Mouse (Mus musculus) heart, embryonic 14.5 days (tissue): ENCODE results near the gene Hsd11b2. TPM values are rescaled to one million over a fixed set of nuclear protein-coding genes. Genes with fewer than 3 reads are reported as not detected.

Source experiments
- ATAC-seq: fragments of 200-750 bp; cut with Nextera tagmentation; 2 replicates; pipeline ENCODE4 v1.8.0; 2017; ENCODE audit warnings: low read depth, moderate TSS enrichment; ENCODE audit not compliant: insufficient number of reproducible peaks, insufficient read depth, low FRiP score
- H3K27ac ChIP-seq, 2 experiments: fragments of 200-500 bp in 1 of 2; fragments of 300-500 bp in 1 of 2; sonication (generic) in 1 of 2; replicated peaks in 1 of 2; 2 replicates each; pipeline ENCODE4 v1.5.1; 2012 to 2014; ENCODE audit warnings: low read depth in 2 of 2, low read length in 2 of 2, control low read depth in 1 of 2, mild to moderate bottlenecking in 1 of 2, mixed read lengths in 1 of 2; ENCODE audit not compliant: control insufficient read depth in 1 of 2, insufficient read depth in 1 of 2
- H3K27me3 ChIP-seq: fragments of 300-500 bp; sonication (generic); 2 replicates; pipeline ENCODE4 v1.6.1; 2014; ENCODE audit warnings: mild to moderate bottlenecking, low read length, control low read depth; ENCODE audit not compliant: control insufficient read depth, insufficient read depth
- H3K36me3 ChIP-seq: fragments of 300-500 bp; sonication (generic); 2 replicates; pipeline ENCODE4 v1.6.1; 2014; ENCODE audit warnings: mild to moderate bottlenecking, control low read depth, low read length, mixed read lengths; ENCODE audit not compliant: control insufficient read depth, insufficient read depth
- H3K4me1 ChIP-seq, 2 experiments: fragments of 200-500 bp in 1 of 2; fragments of 300-500 bp in 1 of 2; sonication (generic) in 1 of 2; 2 replicates each; pipeline ENCODE4 v1.6.1; 2012 to 2014; ENCODE audit warnings: low read length in 2 of 2, control low read depth in 1 of 2, mixed read lengths in 1 of 2; ENCODE audit not compliant: control insufficient read depth in 2 of 2, insufficient read depth in 2 of 2
- H3K4me2 ChIP-seq: fragments of 300-500 bp; sonication (generic); 2 replicates; pipeline ENCODE4 v1.6.1; 2014; ENCODE audit warnings: mild to moderate bottlenecking, low read length
- H3K4me3 ChIP-seq, 2 experiments: fragments of 200-500 bp in 1 of 2; fragments of 300-500 bp in 1 of 2; sonication (generic) in 1 of 2; 2 replicates each; pipeline ENCODE4 v1.5.1; 2012 to 2014; ENCODE audit warnings: low read length in 2 of 2, mild to moderate bottlenecking in 2 of 2, control low read depth in 1 of 2, low read depth in 1 of 2, moderate library complexity in 1 of 2; ENCODE audit not compliant: control insufficient read depth in 1 of 2, insufficient read depth in 1 of 2
- H3K9ac ChIP-seq: fragments of 300-500 bp; sonication (generic); 2 replicates; pipeline ENCODE4 v1.6.1; 2014; ENCODE audit warnings: mild to moderate bottlenecking, low read length
- H3K9me3 ChIP-seq: fragments of 300-500 bp; sonication (generic); 2 replicates; pipeline ENCODE4 v1.6.1; 2016; ENCODE audit warnings: low read length, control low read depth; ENCODE audit not compliant: control insufficient read depth
- WGBS: fragments of 180-500 bp; shearing (Covaris S2); extraction: QIAGEN DNeasy Blood & Tissue Kit; methylation state at CpG from one replicate; pipeline ENCODE4 v1.1.7; 2014; 5-methylcytosine and 5-hydroxymethylcytosine counted together
- polyA plus RNA-seq: library from polyadenylated mRNA; unstranded; fragments of >200 nt; fragmentation: Nextera tagmentation; extraction: Ambion mirVana; gene quantifications from 2 replicates; pipeline ENCODE4 v1.2.1, GENCODE M21; 2014

Hsd11b2 gene
- polyA plus RNA-seq, 1 experiment from 2014 or later = 0.59 TPM

DNA sequence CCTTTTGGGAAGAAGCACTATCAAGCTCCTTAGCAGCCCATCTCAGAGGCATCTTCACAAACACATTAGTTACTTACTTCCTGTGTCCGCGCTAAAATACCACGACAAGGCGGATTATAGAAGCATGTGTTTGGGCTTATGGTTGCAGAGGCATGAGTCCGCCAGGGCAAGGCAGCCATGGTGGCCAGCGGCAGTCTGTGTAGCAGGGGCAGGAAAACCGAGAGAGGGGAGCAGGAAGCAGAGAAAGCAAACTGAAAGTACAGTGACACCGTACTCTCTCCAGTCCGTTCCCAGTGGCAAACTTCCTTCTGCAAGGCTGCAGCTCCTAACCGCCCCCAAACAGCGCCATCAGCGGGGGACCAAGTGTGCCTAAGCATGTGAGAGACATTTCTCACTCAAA, 18.8 kb upstream of the Hsd11b2 start:
- peak overlapping the region; percentile 29; the same call in 1 of the 2 replicates for H3K4me2 ChIP-seq
- WGBS = 56% methylated on average over 12 of the region's 12 CpGs
- no peaks in the 10 kb centered on the region for H3K9me3 ChIP-seq
- H3K27ac ChIP-seq = no peak overlapping the region
- no peaks in the 10 kb centered on the region for H3K36me3 ChIP-seq
- peak overlapping the region in 1 of 2 experiments; percentile 14; a peak in 2 of 4 replicates for H3K4me3 ChIP-seq
- H3K4me1 ChIP-seq = peaks cover 4 to 13% of the 10 kb centered on the region in 2 experiments
- no peaks in the 10 kb centered on the region for H3K27me3 ChIP-seq
- no peak for ATAC-seq
- H3K9ac ChIP-seq = peak overlapping the region; percentile 8; the same call in 1 of the 2 replicates

DNA sequence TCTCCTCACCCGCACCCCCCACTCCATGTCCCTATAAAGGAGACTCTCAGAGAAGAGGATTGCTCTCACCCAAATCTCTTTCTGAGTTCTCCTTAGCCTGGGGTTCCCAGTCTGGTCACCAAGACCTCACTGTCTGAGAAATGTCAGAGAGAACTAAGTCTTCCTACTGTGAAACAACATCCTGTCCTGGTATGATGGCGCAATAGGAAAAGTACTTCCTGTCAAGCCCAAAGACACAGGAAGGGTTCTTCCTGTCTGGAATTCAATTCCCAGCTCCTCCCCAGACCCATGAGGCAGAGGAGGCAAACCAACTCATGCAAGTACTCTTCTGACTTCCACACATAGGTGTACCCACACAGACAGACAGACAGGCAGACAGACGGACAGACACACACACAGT, 13.9 kb upstream of the Hsd11b2 start:
- ATAC-seq = 0 out of 2 replicates have a peak, but pooled peaks have one; percentile 13
- peak overlapping the region; percentile 62 to 76 for H3K27ac ChIP-seq
- H3K4me2 ChIP-seq = no peak overlapping the region
- no peaks in the 10 kb centered on the region for H3K27me3 ChIP-seq
- H3K9ac ChIP-seq = no peak overlapping the region
- peaks cover 0 to 3% of the 10 kb centered on the region in 2 experiments; a peak in 2 of 4 replicates for H3K4me1 ChIP-seq
- no peaks in the 10 kb centered on the region for H3K9me3 ChIP-seq
- no peaks in the 10 kb centered on the region for H3K36me3 ChIP-seq
- 86% methylated on average over 3 of the region's 3 CpGs for WGBS
- no peak overlapping the region for H3K4me3 ChIP-seq

GRCm38 (mm10) chr8:105506977-105507376, 11.6 kb upstream of the Hsd11b2 start:
- WGBS = 65% methylated on average over 6 of the region's 6 CpGs
- Histone ChIP-seq H3K4me1 (peaks cover 0 to 3% of the 10 kb centered on the region in 2 experiments; a peak in 2 of 4 replicates), H3K27me3 (no peaks in the 10 kb centered on the region), H3K4me3 (no peak overlapping the region), H3K27ac (no peak overlapping the region), H3K4me2 (no peak overlapping the region), H3K9ac (peak overlapping the region; percentile 8; the same call in 1 of the 2 replicates), H3K9me3 (no peaks in the 10 kb centered on the region), H3K36me3 (no peaks in the 10 kb centered on the region)
- no peak for ATAC-seq

GRCm38 (mm10) chr8:105508758-105509157, 9.8 kb upstream of the Hsd11b2 start:
- Histone ChIP-seq H3K27ac (no peak overlapping the region), H3K9ac (no peak overlapping the region), H3K36me3 (no peaks in the 10 kb centered on the region), H3K4me1 (peaks cover 0 to 3% of the 10 kb centered on the region in 2 experiments; a peak in 2 of 4 replicates), H3K4me3 (no peak overlapping the region), H3K4me2 (no peak overlapping the region), H3K27me3 (no peaks in the 10 kb centered on the region), H3K9me3 (no peaks in the 10 kb centered on the region)
- WGBS = 83% methylated on average over 1 of the region's 2 CpGs
- ATAC-seq = no peak

- no peak overlapping the region for H3K4me3 ChIP-seq
- H3K9me3 ChIP-seq = no peaks in the 10 kb centered on the region
- no peak overlapping the region for H3K9ac ChIP-seq
- no peaks in the 10 kb centered on the region for H3K36me3 ChIP-seq
- no peaks in the 10 kb centered on the region for H3K27me3 ChIP-seq
- peaks cover 0 to 6% of the 10 kb centered on the region in 2 experiments; a peak in 2 of 4 replicates for H3K4me1 ChIP-seq
- no peak for ATAC-seq
- no peak overlapping the region for H3K27ac ChIP-seq
- 49% methylated on average over 12 of the region's 12 CpGs for WGBS
- H3K4me2 ChIP-seq = no peak overlapping the region
These were observed 8.4 kb upstream of the Hsd11b2 start for GRCm38 (mm10) chr8:105509997-105510735.

DNA sequence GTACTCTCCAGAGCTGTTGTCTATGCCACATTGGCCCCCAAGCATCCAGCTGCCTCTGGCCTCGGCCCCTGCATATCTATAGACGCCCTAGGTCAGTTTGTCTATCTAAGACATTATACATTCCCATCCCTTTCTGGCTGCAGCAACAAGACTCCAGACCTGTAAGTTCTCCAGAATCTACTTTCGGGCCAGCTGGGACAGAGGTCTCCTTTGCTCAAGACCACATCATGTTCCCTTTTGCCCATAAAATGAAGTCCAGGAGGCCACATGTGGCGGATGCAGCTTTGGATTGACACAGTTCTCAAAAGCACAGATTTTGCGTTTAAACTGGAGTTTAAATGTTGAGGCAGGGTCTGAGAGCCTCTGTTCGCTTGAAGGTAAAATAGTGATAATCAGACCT, 4.4 kb upstream of the Hsd11b2 start:
- H3K9ac ChIP-seq = no peak overlapping the region
- H3K27ac ChIP-seq = no peak overlapping the region
- H3K4me1 ChIP-seq = peaks cover 12 to 22% of the 10 kb centered on the region in 2 experiments
- H3K27me3 ChIP-seq = peaks cover 26% of the 10 kb centered on the region
- no peak overlapping the region for H3K4me3 ChIP-seq
- H3K4me2 ChIP-seq = no peak overlapping the region
- H3K36me3 ChIP-seq = no peaks in the 10 kb centered on the region
- no peaks in the 10 kb centered on the region for H3K9me3 ChIP-seq
- ATAC-seq = no peak
- 87% methylated on average over 6 of the region's 6 CpGs for WGBS

DNA sequence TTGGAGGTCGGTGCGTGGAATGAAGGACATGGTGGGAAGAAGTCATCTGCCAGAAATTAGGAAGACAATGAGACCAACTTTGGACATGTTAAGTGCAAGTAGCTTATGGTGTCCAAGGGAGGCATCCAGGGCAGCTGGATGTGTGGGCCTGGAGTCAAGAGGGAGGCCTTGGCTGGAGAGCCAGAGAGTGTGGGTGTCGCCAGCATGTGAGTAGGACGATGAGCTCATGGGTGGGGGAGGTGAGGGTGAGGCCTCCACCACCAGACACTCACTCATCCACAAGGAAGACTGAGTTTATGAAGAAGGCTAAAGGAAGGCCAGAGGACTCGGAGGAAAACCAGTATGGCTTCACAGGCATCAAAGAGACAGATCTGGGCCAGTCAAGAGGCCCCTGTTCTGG, 3.9 kb upstream of the Hsd11b2 start:
- Histone ChIP-seq H3K9ac (no peak overlapping the region), H3K27me3 (peaks cover 31% of the 10 kb centered on the region), H3K4me3 (no peak overlapping the region), H3K4me1 (peaks cover 11 to 24% of the 10 kb centered on the region in 2 experiments; a peak in 3 of 4 replicates), H3K4me2 (no peak overlapping the region), H3K27ac (no peak overlapping the region), H3K36me3 (no peaks in the 10 kb centered on the region), H3K9me3 (no peaks in the 10 kb centered on the region)
- WGBS = 68% methylated on average over 5 of the region's 5 CpGs
- ATAC-seq = no peak
